Mouse (Mus musculus): Measurements from ENCODE around the gene Ntsr1. TPM values are rescaled to one million over a fixed set of nuclear protein-coding genes. Genes with fewer than 3 reads are reported as not detected.
A peak's percentile ranks its signal among the peaks of the same experiment; 100 is the strongest.

Gene Ntsr1
- total and polyA plus RNA-seq, 2 experiments from 2014 or later: 2.9 to 9.0 TPM

DNA sequence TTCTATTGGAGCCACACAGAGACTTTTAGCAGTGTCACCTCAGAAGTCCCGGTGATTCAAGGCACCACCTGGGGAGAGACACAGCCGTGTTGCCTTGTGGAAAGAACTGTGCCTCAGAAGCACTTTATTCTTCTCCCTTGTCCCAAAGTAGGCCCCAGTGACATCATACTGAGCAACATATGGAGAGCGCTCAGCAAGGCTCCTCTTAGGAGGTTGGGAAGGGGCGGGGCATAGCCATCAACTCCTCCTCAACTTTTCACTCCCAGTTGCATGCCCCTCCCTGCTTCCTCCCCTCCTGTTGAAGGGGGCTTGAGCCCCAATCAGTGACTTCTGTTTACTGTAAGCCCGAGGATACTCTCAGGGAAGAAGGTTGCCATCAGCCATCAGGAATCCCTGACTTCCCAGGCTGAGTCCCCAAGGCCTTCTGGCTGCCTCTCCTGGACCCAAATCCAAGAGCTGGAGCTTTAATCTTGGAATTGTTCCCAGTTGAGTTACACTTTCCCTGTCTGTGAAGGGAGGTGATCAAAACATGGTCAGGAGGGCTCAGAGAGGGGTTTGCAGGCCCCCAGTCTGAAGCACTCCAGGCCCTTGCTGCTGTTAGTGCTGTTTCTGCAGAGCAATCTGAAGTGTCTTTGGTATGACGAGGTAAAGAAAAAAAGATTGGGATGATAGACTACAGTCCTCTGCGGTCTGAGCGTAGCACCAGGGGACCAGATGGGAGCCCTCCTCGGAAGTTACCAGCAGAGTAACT lies 1.6 kb downstream of the Ntsr1 start:
- H3K4me3 ChIP-seq (ENCODE audit: low read length): no peak overlapping the region; the same call in 1 of the 2 replicates
- H3K36me3 ChIP-seq (ENCODE audit: insufficient read depth, low read length): no peaks in the 10 kb centered on the region
- H3K9me3 ChIP-seq (ENCODE audit: low read length): no peaks in the 10 kb centered on the region
- WGBS: 47% methylated on average over 9 of the region's 9 CpGs
- DNase-seq (ENCODE audit: low spot score) (peak; percentile 28), ATAC-seq (no peak)
- no peak overlapping the region for H3K9ac ChIP-seq (replicated peaks; ENCODE audit: low read length)
- peaks cover 26% of the 10 kb centered on the region for H3K4me1 ChIP-seq (ENCODE audit: insufficient read depth, low read length)
- H3K4me2 ChIP-seq (ENCODE audit: low read depth, low read length): peak overlapping the region; percentile 11; the same call in 1 of the 2 replicates
- no peak for TF ChIP-seq CTCF (IDR thresholded peaks at IDR 0.05; ENCODE audit: low read depth)
- peaks cover 11% of the 10 kb centered on the region; the same call in 1 of the 2 replicates for H3K27me3 ChIP-seq (ENCODE audit: insufficient read depth, low read length)
- no peak overlapping the region for H3K27ac ChIP-seq

- Histone ChIP-seq H3K36me3 (ENCODE audit: insufficient read depth, low read length) (no peaks in the 10 kb centered on the region), H3K27me3 (ENCODE audit: insufficient read depth, low read length) (no peaks in the 10 kb centered on the region), H3K4me2 (ENCODE audit: low read depth, low read length) (no peak overlapping the region), H3K27ac (no peak overlapping the region), H3K4me1 (ENCODE audit: insufficient read depth, low read length) (peaks cover 8% of the 10 kb centered on the region), H3K9me3 (ENCODE audit: low read length) (no peaks in the 10 kb centered on the region), H3K9ac (replicated peaks; ENCODE audit: low read length) (no peak overlapping the region), H3K4me3 (ENCODE audit: low read length) (no peak overlapping the region)
- 47% methylated on average over 5 of the region's 5 CpGs for WGBS
- ATAC-seq: no peak
- DNase-seq (ENCODE audit: low spot score): no peak
- TF ChIP-seq CTCF (IDR thresholded peaks at IDR 0.05; ENCODE audit: low read depth): no peak
Observed at GRCm38 (mm10) chr2:180506281-180506680, 6.5 kb downstream of the Ntsr1 start.

- TF ChIP-seq CTCF (IDR thresholded peaks at IDR 0.05; ENCODE audit: low read depth): no peak
- Histone ChIP-seq H3K27ac (no peak overlapping the region), H3K27me3 (ENCODE audit: insufficient read depth, low read length) (no peaks in the 10 kb centered on the region), H3K9ac (replicated peaks; ENCODE audit: low read length) (no peak overlapping the region), H3K36me3 (ENCODE audit: insufficient read depth, low read length) (no peaks in the 10 kb centered on the region), H3K4me2 (ENCODE audit: low read depth, low read length) (no peak overlapping the region), H3K4me3 (ENCODE audit: low read length) (no peak overlapping the region), H3K4me1 (ENCODE audit: insufficient read depth, low read length) (peaks cover 8% of the 10 kb centered on the region; the same call in 1 of the 2 replicates), H3K9me3 (ENCODE audit: low read length) (no peaks in the 10 kb centered on the region)
- DNase-seq (ENCODE audit: low spot score): no peak
- no peak for ATAC-seq
- 62% methylated on average over 14 of the region's 14 CpGs for WGBS
Observed at GRCm38 (mm10) chr2:180508455-180509115, 8.8 kb downstream of the Ntsr1 start.

- H3K36me3 ChIP-seq (ENCODE audit: insufficient read depth, low read length): no peaks in the 10 kb centered on the region
- H3K9ac ChIP-seq (replicated peaks; ENCODE audit: low read length): no peak overlapping the region
- TF ChIP-seq CTCF (IDR thresholded peaks at IDR 0.05; ENCODE audit: low read depth): no peak
- no peak overlapping the region for H3K4me2 ChIP-seq (ENCODE audit: low read depth, low read length)
- WGBS: 84% methylated on average over 5 of the region's 5 CpGs
- no peak overlapping the region for H3K27ac ChIP-seq
- peaks cover 8% of the 10 kb centered on the region; the same call in 1 of the 2 replicates for H3K4me1 ChIP-seq (ENCODE audit: insufficient read depth, low read length)
- ATAC-seq (no peak), DNase-seq (ENCODE audit: low spot score) (no peak)
- H3K9me3 ChIP-seq (ENCODE audit: low read length): no peaks in the 10 kb centered on the region
- H3K4me3 ChIP-seq (ENCODE audit: low read length): no peak overlapping the region
- H3K27me3 ChIP-seq (ENCODE audit: insufficient read depth, low read length): no peaks in the 10 kb centered on the region
Observed at GRCm38 (mm10) chr2:180510867-180511266, 11.1 kb downstream of the Ntsr1 start.

GRCm38 (mm10) chr2:180511875-180512661 lies 12.3 kb downstream of the Ntsr1 start:
- no peak for TF ChIP-seq CTCF (IDR thresholded peaks at IDR 0.05; ENCODE audit: low read depth)

GRCm38 (mm10) chr2:180513019-180513418 lies 13.2 kb downstream of the Ntsr1 start:
- no peak overlapping the region for H3K9ac ChIP-seq (replicated peaks; ENCODE audit: low read length)
- H3K36me3 ChIP-seq (ENCODE audit: insufficient read depth, low read length): no peaks in the 10 kb centered on the region
- no peak overlapping the region for H3K27ac ChIP-seq
- 35% methylated on average over 3 of the region's 3 CpGs for WGBS
- ATAC-seq (no peak), DNase-seq (ENCODE audit: low spot score) (peak; percentile 30)
- H3K4me2 ChIP-seq (ENCODE audit: low read depth, low read length): no peak overlapping the region
- peaks cover 8% of the 10 kb centered on the region; the same call in 1 of the 2 replicates for H3K4me1 ChIP-seq (ENCODE audit: insufficient read depth, low read length)
- no peak for TF ChIP-seq CTCF (IDR thresholded peaks at IDR 0.05; ENCODE audit: low read depth)
- H3K4me3 ChIP-seq (ENCODE audit: low read length): no peak overlapping the region
- H3K9me3 ChIP-seq (ENCODE audit: low read length): no peaks in the 10 kb centered on the region
- H3K27me3 ChIP-seq (ENCODE audit: insufficient read depth, low read length): no peaks in the 10 kb centered on the region

More at GRCm38 (mm10) chr2:180511875-180512661, 12.3 kb downstream of the Ntsr1 start:
- no peak for ATAC-seq
- H3K4me2 ChIP-seq (ENCODE audit: low read depth, low read length): no peak overlapping the region
- H3K27me3 ChIP-seq (ENCODE audit: insufficient read depth, low read length): no peaks in the 10 kb centered on the region
- WGBS: 54% methylated on average over 13 of the region's 13 CpGs
- peak; percentile 23 for DNase-seq (ENCODE audit: low spot score)
- no peak overlapping the region for H3K4me3 ChIP-seq (ENCODE audit: low read length)
- no peaks in the 10 kb centered on the region for H3K9me3 ChIP-seq (ENCODE audit: low read length)
- H3K27ac ChIP-seq: no peak overlapping the region
- H3K9ac ChIP-seq (replicated peaks; ENCODE audit: low read length): no peak overlapping the region
- no peaks in the 10 kb centered on the region for H3K36me3 ChIP-seq (ENCODE audit: insufficient read depth, low read length)
- peaks cover 8% of the 10 kb centered on the region; the same call in 1 of the 2 replicates for H3K4me1 ChIP-seq (ENCODE audit: insufficient read depth, low read length)
